12 mouse cellular contexts compared by ENCODE assay signal in the genomic region with DNA sequence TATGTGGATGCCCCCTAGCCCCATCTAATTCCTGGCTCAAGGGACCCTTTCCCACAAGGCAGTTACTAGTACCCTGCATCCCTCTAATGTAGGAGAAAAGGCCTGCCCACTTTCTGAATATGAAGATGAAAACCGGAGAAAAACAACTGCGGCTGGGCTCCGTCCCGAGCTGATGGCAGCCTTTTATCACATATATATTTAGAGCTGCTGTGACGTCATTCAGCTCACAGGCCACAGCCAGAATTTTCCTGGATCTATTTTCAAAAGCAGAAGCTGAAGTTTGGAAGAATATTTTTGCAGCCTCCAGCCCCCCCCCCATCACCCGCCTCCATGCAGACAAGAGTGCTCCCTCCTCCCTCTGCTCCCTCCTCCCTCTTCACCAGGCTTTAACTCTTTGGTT. TPM values are rescaled to one million over a fixed set of nuclear protein-coding genes. Genes with fewer than 3 reads are reported as not detected.
A peak's percentile ranks its signal among the peaks of the same experiment; 100 is the strongest.
DNase-seq lines count a peak whose midpoint lies in the region; ATAC-seq and TF ChIP-seq lines count a peak whose summit lies in the region.
"Had no signal": no experiment of that assay in that cellular context is flagged by ENCODE, and none has a peak within 500 bp of the region (broad histone marks: within the 10 kb centered on the region; RNA-seq: fewer than 3 reads in every experiment).

No protein-coding gene starts in this region.

- no peaks in the 10 kb centered on the region for H3K9me3 ChIP-seq in heart, embryonic 13.5 days
- H3K9me3 ChIP-seq: hindbrain, embryonic 12.5 days had no signal

- H3K27me3 ChIP-seq in heart, adult 2 months (ENCODE audit: control insufficient read depth, insufficient read depth, low read length), result no peaks in the 10 kb centered on the region
- peaks cover 8% of the 10 kb centered on the region for H3K27me3 ChIP-seq in heart, embryonic 13.5 days (replicated peaks)
- H3K27me3 ChIP-seq: hindbrain, embryonic 12.5 days had no signal

- peaks cover 4% of the 10 kb centered on the region for H3K4me1 ChIP-seq in heart, adult 2 months (ENCODE audit: control insufficient read depth, insufficient read depth, low read length)
- H3K4me1 ChIP-seq in cortical plate, adult 2 months (ENCODE audit: control insufficient read depth, insufficient read depth, low read length), result peaks cover 35% of the 10 kb centered on the region
- peaks cover 29% of the 10 kb centered on the region for H3K4me1 ChIP-seq in heart, embryonic 13.5 days

- 19% methylated on average over 6 of the region's 6 CpGs for WGBS in heart, adult 2 months
- 12% methylated on average over 6 of the region's 6 CpGs for WGBS in heart, embryonic 13.5 days

- no peak for DNase-seq in heart, adult 2 months
- no peak for DNase-seq in heart, postnatal 25 days (ENCODE audit: low spot score)
- peak; percentile 31 to 56 for DNase-seq in lung, postnatal 4 days
- DNase-seq in MN1 (ENCODE audit: low spot score), result no peak
- DNase-seq in retina, postnatal 1 day, result no peak
- DNase-seq in gastrocnemius, postnatal 36 days, result no peak
- DNase-seq: thymus, postnatal 14 days had no signal

- ATAC-seq in heart, embryonic 13.5 days (ENCODE audit: extremely low read depth, insufficient number of reproducible peaks, low FRiP score, low TSS enrichment), result no peak

- TF ChIP-seq POLR2A in heart, adult 2 months (IDR thresholded peaks at IDR 0.05; ENCODE audit: insufficient read depth, low read depth, low read length), result no peak
- 0 out of 2 replicates have a peak, but pooled peaks have one; percentile 20 for TF ChIP-seq POLR2A in cortical plate, adult 2 months (IDR thresholded peaks at IDR 0.05; ENCODE audit: extremely low read depth, insufficient read depth, low read length)

- H3K79me2 ChIP-seq in heart, adult 2 months (replicated peaks; ENCODE audit: control insufficient read depth, insufficient read depth, low read length), result no peaks in the 10 kb centered on the region

- H3K36me3 ChIP-seq in heart, adult 2 months (ENCODE audit: control insufficient read depth, insufficient read depth, low read length), result peaks cover 2% of the 10 kb centered on the region; the same call in 1 of the 2 replicates
- no peaks in the 10 kb centered on the region for H3K36me3 ChIP-seq in heart, embryonic 13.5 days
- H3K36me3 ChIP-seq: hindbrain, embryonic 12.5 days had no signal

- TF ChIP-seq CTCF in heart, adult 2 months (IDR thresholded peaks at IDR 0.05), result no peak
- TF ChIP-seq CTCF in cortical plate, adult 2 months (IDR thresholded peaks at IDR 0.05; ENCODE audit: extremely low read depth, insufficient read depth, low read length), result no peak

- no peak overlapping the region for H3K9ac ChIP-seq in heart, adult 2 months (ENCODE audit: low read depth, low read length)
- peak overlapping the region; percentile 41; the same call in 1 of the 2 replicates for H3K9ac ChIP-seq in heart, embryonic 13.5 days
- H3K9ac ChIP-seq: hindbrain, embryonic 12.5 days; liver, embryonic 14.5 days had no signal

- peak overlapping the region; percentile 48 for H3K4me2 ChIP-seq in heart, embryonic 13.5 days
- H3K4me2 ChIP-seq: hindbrain, embryonic 12.5 days had no signal

- H3K4me3 ChIP-seq in heart, adult 2 months, result no peak overlapping the region
- H3K4me3 ChIP-seq in cortical plate, adult 2 months (ENCODE audit: insufficient read depth, low read length), result no peak overlapping the region
- H3K4me3 ChIP-seq in heart, embryonic 13.5 days, result no peak overlapping the region
- H3K4me3 ChIP-seq: hindbrain, embryonic 12.5 days; myocyte had no signal

- H3K27ac ChIP-seq in heart, adult 2 months, result peak overlapping the region; percentile 72
- H3K27ac ChIP-seq in cortical plate, adult 2 months (ENCODE audit: insufficient read depth, low read length), result peak overlapping the region; percentile 92
- peak overlapping the region; percentile 77 for H3K27ac ChIP-seq in heart, embryonic 13.5 days (replicated peaks)
- H3K27ac ChIP-seq: hindbrain, embryonic 12.5 days; liver, embryonic 14.5 days had no signal

- intact Hi-C loops in heart, adult 2 months (cut with DNase I), result loop anchor here (10.0 kb wide), 1 partner anchor 95 kb away; no protein-coding TSS in a partner anchor
- intact Hi-C loops in heart, postnatal 25 days (cut with DNase I), result no loop called here
- intact Hi-C loops in gastrocnemius, postnatal 36 days (cut with DNase I), result no loop called here

- no peak for TF ChIP-seq EP300 in heart, adult 2 months (IDR thresholded peaks at IDR 0.05; ENCODE audit: insufficient read depth, low read depth, low read length)

RNA-seq across cellular contexts. Expression of a gene that starts 27.9 kb away (rescaled TPM):
- 1 to 10 TPM; 6.6 to 9.0 TPM for total RNA-seq in heart, adult 2 months (2021)
- polyA plus RNA-seq in heart, adult 2 months (2012; rRNA removed), result 0.26 and 1.0 TPM in 2 replicates
- 1 to 10 TPM; 2.7 to 3.5 TPM for total RNA-seq in heart, postnatal 25 days (2021)
- polyA plus RNA-seq in cortical plate, adult 2 months (2012; rRNA removed), result 188 TPM in 2 replicates
- polyA plus RNA-seq in heart, embryonic 13.5 days (2015; fragmentation: Nextera tagmentation; extraction: Ambion mirVana), result 0.29 and 0.61 TPM in 2 replicates
- not detected for total RNA-seq in gastrocnemius, postnatal 36 days (2021)

RNA-seq across cellular contexts. Expression of a gene that starts 30.1 kb away (rescaled TPM):
- 10 to 100 TPM; 29.0 to 36.0 TPM for total RNA-seq in heart, adult 2 months (2021)
- 26.1 and 40.8 TPM in 2 replicates for polyA plus RNA-seq in heart, adult 2 months (2012; rRNA removed)
- 10 to 100 TPM; 28.3 to 30.9 TPM for total RNA-seq in heart, postnatal 25 days (2021)
- 4.4 and 5.1 TPM in 2 replicates for polyA plus RNA-seq in cortical plate, adult 2 months (2012; rRNA removed)
- 5.1 and 7.0 TPM in 2 replicates for polyA plus RNA-seq in heart, embryonic 13.5 days (2015; fragmentation: Nextera tagmentation; extraction: Ambion mirVana)
- 10 to 100 TPM; 28.2 to 31.2 TPM for total RNA-seq in gastrocnemius, postnatal 36 days (2021)

RNA-seq across cellular contexts. Expression of a gene that starts 36.3 kb away (rescaled TPM):
- 100 to 1,000 TPM; 151 to 167 TPM for total RNA-seq in heart, adult 2 months (2021)
- polyA plus RNA-seq in heart, adult 2 months (2012; rRNA removed), result 89.8 and 118 TPM in 2 replicates
- 100 to 1,000 TPM; 122 to 198 TPM for total RNA-seq in heart, postnatal 25 days (2021)
- 4.6 and 5.7 TPM in 2 replicates for polyA plus RNA-seq in cortical plate, adult 2 months (2012; rRNA removed)
- polyA plus RNA-seq in heart, embryonic 13.5 days (2015; fragmentation: Nextera tagmentation; extraction: Ambion mirVana), result 17.2 and 18.7 TPM in 2 replicates
- 10 to 100 TPM in 1 of 2 experiments, 1 to 10 TPM in 1; 3.9 to 32.3 TPM for total RNA-seq in gastrocnemius, postnatal 36 days (2021)

Comparison
In these comparisons a context has a peak if more than half of its experiments do, and no peak if none do; other contexts are left out.
1. DNase-seq: peak in lung, postnatal 4 days (2 of 2); none in heart, adult 2 months (0 of 2), heart, postnatal 25 days (single experiment), MN1 (single experiment), retina, postnatal 1 day (single experiment) and gastrocnemius, postnatal 36 days (0 of 2).
2. Peak in every context shown above with its lines, with median percentiles within 50 percentile points of each other: H3K27ac ChIP-seq.